Mouse (Mus musculus) lung, adult 2 months (tissue): ENCODE measurements at regions not wholly inside any gene's neighbourhood (a gene's known extent, or its start where the extent isn't known, plus 50 kb on each side); places are given as distances from the start of the nearest gene placed in this dataset.
"Not testable (repeated sequence)": the region's sequence is repeated elsewhere in the genome, so short reads cannot be mapped to it uniquely, and the experiment has no call there.

ENCODE experiments used
- DNase-seq: peaks from one replicate; pipeline ENCODE4 v3.0.0; 2022
- H3K4me1 ChIP-seq: fragments of 200-500 bp; 2 replicates; pipeline ENCODE4 v1.6.1; 2011; ENCODE audit warnings: low read length; ENCODE audit not compliant: control insufficient read depth, insufficient read depth
- H3K4me3 ChIP-seq: fragments of 200-500 bp; replicated peaks from 2 replicates; pipeline ENCODE3; 2011; ENCODE audit warnings: low read depth, mild to moderate bottlenecking, control low read depth, low read length; ENCODE audit errors: extremely low read depth
- CTCF ChIP-seq: fragments of 200-500 bp; IDR thresholded peaks from 2 replicates; pipeline ENCODE4 v1.5.1; 2011; ENCODE audit warnings: mild to moderate bottlenecking, low read length, control low read depth; ENCODE audit not compliant: insufficient read depth
- POLR2A ChIP-seq: fragments of 200-500 bp; IDR thresholded peaks from 2 replicates; pipeline ENCODE4 v1.6.1; 2011; ENCODE audit warnings: low read depth, mild to moderate bottlenecking, control low read depth, low read length, borderline replicate concordance; ENCODE audit errors: extremely low read depth
- WGBS: fragments of 180-500 bp; shearing (Covaris S2); methylation state at CpG from one replicate; pipeline ENCODE4 v1.1.7; 2018; 5-methylcytosine and 5-hydroxymethylcytosine counted together

DNA sequence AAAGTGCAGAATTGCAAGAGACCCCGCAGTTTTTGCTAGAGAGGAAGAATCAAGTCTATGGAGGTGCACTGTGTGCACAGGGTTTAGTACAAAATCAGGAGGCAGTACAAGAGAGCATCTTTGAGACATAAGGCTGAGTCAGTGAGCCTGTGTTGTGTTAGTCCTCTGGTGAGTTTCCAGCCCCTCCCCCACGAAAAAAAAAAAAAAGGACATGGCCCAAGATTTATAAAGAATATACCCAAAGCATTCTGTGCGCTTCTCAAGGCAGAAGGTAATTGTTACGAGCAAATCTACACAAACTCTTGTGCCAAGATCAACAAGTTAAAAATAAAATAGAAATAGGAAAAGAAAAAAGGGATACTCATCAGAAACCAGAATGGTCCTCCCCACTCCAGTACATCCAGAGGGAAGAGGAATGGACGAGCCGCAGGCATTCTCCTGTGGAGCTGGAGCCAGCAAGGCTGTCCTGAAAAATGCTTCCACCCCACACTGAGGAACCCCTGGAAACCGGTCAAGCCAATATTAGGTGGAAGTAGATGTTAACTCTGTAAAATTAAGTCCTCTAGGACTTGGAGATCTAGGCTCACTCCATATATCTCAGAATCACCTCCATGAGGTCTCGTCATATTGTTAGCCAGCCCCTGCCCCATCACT lies 150.7 kb upstream of the Hes1 start:
- Histone ChIP-seq H3K4me3 (no peak overlapping the region), H3K4me1 (no peaks in the 10 kb centered on the region)
- 76% methylated on average over 8 of the region's 8 CpGs for WGBS
- TF ChIP-seq POLR2A (no peak), CTCF (no peak)
- DNase-seq, result no peak

DNA sequence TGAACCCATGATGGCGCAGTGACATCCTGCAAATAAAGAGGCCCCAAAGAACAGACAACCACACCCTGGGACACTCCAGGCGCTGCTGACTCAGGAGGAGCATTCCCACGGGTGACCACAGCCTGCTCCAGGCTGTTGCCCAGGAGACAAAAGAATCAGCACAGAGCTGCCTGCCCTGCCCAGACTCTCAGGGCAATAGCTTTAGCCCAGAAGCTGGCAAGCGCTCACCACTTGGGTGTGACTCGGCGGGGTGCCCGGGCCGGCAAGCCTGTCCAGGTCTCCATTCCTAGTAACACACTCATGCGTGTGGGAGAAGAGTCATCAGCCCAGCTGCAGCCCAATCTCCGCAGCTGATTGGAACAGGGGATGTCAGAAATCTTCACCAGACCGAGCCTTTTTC lies 148.8 kb upstream of the Hes1 start:
- Histone ChIP-seq H3K4me3 (no peak overlapping the region), H3K4me1 (no peaks in the 10 kb centered on the region)
- DNase-seq, result peak; percentile 86
- 41% methylated on average over 11 of the region's 11 CpGs for WGBS
- no peak for TF ChIP-seq CTCF
- no peak for TF ChIP-seq POLR2A

DNA sequence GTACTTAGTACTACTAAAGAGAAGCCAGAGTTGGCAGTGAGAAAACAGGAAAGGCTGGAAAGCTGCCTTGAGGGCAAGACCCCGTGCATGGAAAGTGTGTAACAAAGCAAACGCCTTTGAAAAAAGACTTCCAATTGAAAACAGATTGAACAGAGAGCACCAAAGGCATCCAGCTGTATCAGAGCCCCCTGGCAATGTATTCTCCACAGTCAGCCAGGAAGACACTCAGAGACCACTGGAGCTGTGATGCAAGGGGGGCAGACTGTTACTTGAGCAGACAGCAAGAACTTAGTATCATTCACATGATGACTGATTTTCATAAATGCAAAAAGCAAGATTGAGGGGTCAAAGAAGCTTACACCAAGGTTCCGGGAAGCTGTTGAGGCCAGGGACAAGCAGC lies 146.2 kb upstream of the Hes1 start:
- no peak for DNase-seq
- Histone ChIP-seq H3K4me3 (no peak overlapping the region), H3K4me1 (no peaks in the 10 kb centered on the region)
- TF ChIP-seq CTCF, result no peak
- no peak for TF ChIP-seq POLR2A
- WGBS, result 51% methylated on average over 3 of the region's 3 CpGs

DNA sequence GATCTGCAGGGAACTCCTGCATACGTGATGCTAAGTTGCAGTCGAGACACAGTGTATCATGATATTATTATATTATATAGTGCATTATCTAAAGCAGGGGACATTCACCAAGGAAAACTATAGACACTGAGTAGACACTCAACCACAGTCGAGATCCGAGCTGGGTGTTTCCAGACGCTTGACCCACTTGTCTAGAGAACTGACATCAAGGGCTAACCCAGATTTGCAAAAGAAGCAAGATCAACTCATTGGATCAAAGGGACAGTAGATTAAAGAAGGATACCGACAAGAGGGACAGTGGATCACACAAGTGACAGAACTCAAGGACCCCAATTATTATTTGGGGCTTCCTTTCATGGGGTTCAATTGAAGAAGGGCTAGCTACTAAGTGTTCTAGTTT lies 145.8 kb upstream of the Hes1 start:
- H3K4me1 ChIP-seq, result no peaks in the 10 kb centered on the region
- 79% methylated on average over 6 of the region's 6 CpGs for WGBS
- H3K4me3 ChIP-seq, result no peak overlapping the region
- TF ChIP-seq CTCF (no peak), POLR2A (no peak)
- DNase-seq, result no peak

DNA sequence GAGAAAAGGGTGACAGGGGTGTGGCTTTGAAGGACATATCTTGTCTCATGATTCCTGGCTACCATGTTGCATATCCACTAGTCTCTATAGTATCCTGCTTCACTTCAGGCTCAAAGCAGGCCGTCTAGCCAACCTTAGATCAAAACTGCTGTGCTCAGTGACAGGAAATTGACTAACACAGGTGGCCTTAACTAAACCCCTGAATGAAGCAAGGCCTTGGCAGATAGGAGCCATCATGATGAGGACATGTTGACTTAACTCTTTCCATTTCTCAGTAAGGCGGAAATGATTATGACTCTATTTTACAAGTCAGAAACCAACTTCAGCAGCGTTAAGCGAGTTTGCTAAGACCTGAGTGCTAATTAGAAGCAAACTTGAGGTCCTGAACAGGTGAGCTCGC lies 143.2 kb upstream of the Hes1 start:
- no peak for TF ChIP-seq POLR2A
- no peak for TF ChIP-seq CTCF
- Histone ChIP-seq H3K4me3 (no peak overlapping the region), H3K4me1 (no peaks in the 10 kb centered on the region)
- DNase-seq, result no peak
- WGBS, result 79% methylated on average over 5 of the region's 5 CpGs

DNA sequence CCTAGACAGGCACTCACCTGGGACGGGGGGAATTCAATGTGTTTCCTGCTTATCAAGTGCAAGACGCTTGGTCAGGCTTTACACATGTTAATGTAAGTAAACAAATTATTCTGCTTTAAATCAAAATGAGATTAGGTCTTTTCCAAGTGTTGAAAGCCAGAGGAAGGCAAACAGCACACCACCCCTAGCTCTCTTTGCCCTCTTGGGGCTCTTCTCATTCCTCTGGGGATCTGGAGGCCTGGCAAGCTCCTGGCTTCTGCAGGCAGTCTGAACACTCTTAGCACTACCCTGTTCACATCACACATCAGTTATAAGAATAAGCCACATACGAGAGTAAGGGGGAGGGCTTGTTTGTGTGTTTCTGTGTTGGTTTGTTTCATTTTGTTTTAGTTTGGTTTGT lies 142.8 kb upstream of the Hes1 start:
- Histone ChIP-seq H3K4me3 (no peak overlapping the region), H3K4me1 (no peaks in the 10 kb centered on the region)
- DNase-seq, result no peak
- TF ChIP-seq CTCF, result no peak
- no peak for TF ChIP-seq POLR2A
- 65% methylated on average over 3 of the region's 3 CpGs for WGBS

DNA sequence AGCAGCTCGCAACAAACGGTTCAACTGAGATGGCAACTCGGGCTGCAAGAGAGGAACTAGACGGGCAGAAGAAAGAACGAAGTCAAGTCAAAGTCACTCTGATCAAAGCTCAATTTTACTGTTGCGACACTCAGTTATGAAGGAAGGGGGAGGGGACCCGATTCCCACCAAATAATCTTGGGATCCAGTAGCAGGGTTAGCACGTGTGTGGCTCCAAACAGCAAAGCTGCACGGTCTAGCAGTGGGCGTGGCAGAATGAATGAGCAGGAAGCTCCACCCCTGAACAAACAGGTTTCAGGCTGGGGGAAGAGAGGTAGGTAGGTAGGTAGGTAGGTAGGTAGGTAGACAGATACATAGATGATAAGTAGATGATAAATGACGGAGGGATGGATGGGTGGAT lies 136.9 kb upstream of the Hes1 start:
- not testable (repeated sequence) for H3K4me3 ChIP-seq, H3K4me1 ChIP-seq, DNase-seq
- WGBS, result 84% methylated on average over 11 of the region's 11 CpGs

DNA sequence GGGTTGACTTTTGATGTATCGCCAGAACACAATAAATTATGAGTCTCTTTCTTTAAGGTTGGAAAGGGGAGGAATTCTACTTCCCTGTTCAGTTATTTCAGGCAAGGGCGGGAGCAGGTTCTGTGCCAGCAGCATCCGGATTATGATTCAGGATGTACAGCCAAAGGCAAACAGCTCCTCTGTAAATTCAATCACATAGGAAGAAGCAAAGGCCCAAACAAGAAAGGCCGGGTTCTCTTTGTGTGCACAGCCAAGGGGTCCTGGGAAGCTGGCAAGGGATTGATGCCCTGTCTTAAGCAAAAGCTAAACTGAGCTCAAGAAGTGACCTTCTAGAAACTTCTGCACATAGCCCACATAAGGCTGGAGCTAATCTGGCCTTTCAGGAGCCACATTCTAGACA lies 135.9 kb upstream of the Hes1 start:
- Histone ChIP-seq H3K4me3 (no peak overlapping the region), H3K4me1 (no peaks in the 10 kb centered on the region)
- TF ChIP-seq CTCF (no peak), POLR2A (no peak)
- WGBS, result 64% methylated on average over 4 of the region's 4 CpGs
- no peak for DNase-seq

DNA sequence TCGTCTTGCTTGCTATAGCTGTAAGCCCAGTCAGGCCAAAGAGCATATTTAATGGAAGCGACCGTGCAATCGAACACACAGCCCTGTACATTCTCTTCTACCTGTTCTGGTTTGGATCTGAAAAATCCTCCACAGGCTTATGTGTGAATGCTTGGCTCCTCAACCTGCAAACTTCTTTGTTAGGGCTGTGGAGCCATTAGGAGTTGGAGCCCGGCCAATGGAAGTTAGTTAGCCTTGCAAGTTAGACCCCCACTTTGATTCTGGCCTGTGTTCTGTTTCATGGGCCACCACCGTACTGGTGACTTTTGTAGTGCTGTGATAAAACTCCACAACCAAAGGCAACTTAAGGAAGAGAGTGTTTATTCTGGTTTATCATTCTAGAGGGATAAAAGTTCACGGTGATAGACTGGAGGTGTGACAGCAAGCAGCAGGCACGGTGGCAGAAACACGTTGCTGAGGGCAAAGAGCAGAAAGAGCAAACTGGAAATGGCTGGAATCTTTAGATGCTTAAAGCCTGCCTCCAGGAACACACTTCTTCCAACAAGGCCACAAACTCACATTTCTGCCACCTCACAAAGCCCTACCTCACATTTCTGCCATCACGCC lies 132.3 kb upstream of the Hes1 start:
- no peak for DNase-seq
- WGBS, result 82% methylated on average over 10 of the region's 10 CpGs
- no peak for TF ChIP-seq CTCF
- no peak for TF ChIP-seq POLR2A
- no peaks in the 10 kb centered on the region for H3K4me1 ChIP-seq
- H3K4me3 ChIP-seq, result no peak overlapping the region

DNA sequence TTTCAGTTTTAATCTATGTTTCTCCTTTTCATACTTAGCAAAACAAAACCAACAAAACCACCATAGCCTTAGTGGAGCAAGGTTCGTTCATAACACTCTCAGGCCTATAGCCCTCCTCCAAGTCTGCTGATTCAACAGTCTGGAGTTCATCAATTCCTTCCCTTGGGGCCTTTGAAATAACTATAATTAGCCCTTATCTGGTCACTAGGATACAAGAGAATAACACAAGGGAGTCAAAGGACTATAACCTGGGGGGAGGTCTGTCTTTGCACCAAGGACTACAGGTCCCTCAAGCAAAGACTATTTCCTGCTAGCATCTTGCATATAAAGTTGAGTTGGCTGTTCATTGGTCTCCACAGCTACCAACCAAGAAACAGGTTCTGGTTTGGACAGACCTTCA lies 129.5 kb upstream of the Hes1 start:
- no peaks in the 10 kb centered on the region for H3K4me1 ChIP-seq
- 85% methylated on average over 1 of the region's 1 CpGs for WGBS

More for the DNA sequence above, 129.5 kb upstream of the Hes1 start:
- DNase-seq, result no peak
- TF ChIP-seq CTCF, result no peak
- TF ChIP-seq POLR2A, result no peak
- H3K4me3 ChIP-seq, result no peak overlapping the region
